Mouse (Mus musculus) C2C12 (cell line): ENCODE measurements around the gene 2310022B05Rik. TPM values are rescaled to one million over a fixed set of nuclear protein-coding genes. Genes with fewer than 3 reads are reported as not detected.
A peak's percentile ranks its signal among the peaks of the same experiment; 100 is the strongest.

Experiments used
- H3K27me3 ChIP-seq: one replicate; pipeline ENCODE4 v1.6.1; 2011; ENCODE audit not compliant: control insufficient read depth, insufficient read depth, insufficient read length
- H3K36me3 ChIP-seq: one replicate; pipeline ENCODE4 v1.6.1; 2011; ENCODE audit not compliant: control insufficient read depth, insufficient read depth
- H3K4me3 ChIP-seq: one replicate; pipeline ENCODE4 v1.5.1; 2011; ENCODE audit warnings: mild to moderate bottlenecking, control low read depth; ENCODE audit not compliant: poor library complexity, insufficient read depth, severe bottlenecking
- H3K79me2 ChIP-seq: one replicate; pipeline ENCODE4 v1.6.1; 2011; ENCODE audit not compliant: control insufficient read depth, insufficient read depth
- H3K79me3 ChIP-seq: one replicate; pipeline ENCODE4 v1.6.1; 2011; ENCODE audit warnings: low read depth, control low read depth
- H3ac ChIP-seq: one replicate; pipeline ENCODE3; 2011; ENCODE audit warnings: low read depth; ENCODE audit not compliant: control insufficient read depth, insufficient read length
- CEBPB ChIP-seq: IDR thresholded peaks from one replicate; pipeline ENCODE4 v1.6.1; 2011; ENCODE audit warnings: low read depth, mild to moderate bottlenecking, control low read depth, moderate library complexity
- CTCF ChIP-seq: IDR thresholded peaks from one replicate; pipeline ENCODE4 v1.5.1; 2011; ENCODE audit not compliant: control insufficient read depth, insufficient read depth, insufficient read length
- FOSL1 ChIP-seq: IDR thresholded peaks from one replicate; pipeline ENCODE4 v1.8.0; 2011; ENCODE audit warnings: mild to moderate bottlenecking, low read length; ENCODE audit not compliant: poor library complexity, insufficient read depth, severe bottlenecking
- MAX ChIP-seq: IDR thresholded peaks from one replicate; pipeline ENCODE4 v1.6.1; 2011; ENCODE audit warnings: mild to moderate bottlenecking, control low read depth
- MYOD1 ChIP-seq: IDR thresholded peaks from one replicate; pipeline ENCODE4 v1.6.1; 2011; ENCODE audit warnings: low read depth; ENCODE audit not compliant: control insufficient read depth, insufficient read length
- MYOG ChIP-seq: IDR thresholded peaks from one replicate; pipeline ENCODE4 v1.6.1; 2011; ENCODE audit not compliant: control insufficient read depth, insufficient read length; ENCODE audit errors: extremely low read depth
- USF1 ChIP-seq: IDR thresholded peaks from one replicate; pipeline ENCODE4 v1.6.1; 2011; ENCODE audit warnings: low read depth, mild to moderate bottlenecking, control low read depth, moderate library complexity
- polyA plus RNA-seq: library from polyadenylated mRNA; unstranded; fragments of >200 nt; fragmentation: generic; extraction: Trizol; gene quantifications from one replicate; pipeline ENCODE4 v1.2.1, GENCODE M21; 2012; ENCODE audit warnings: missing spikeins

Gene 2310022B05Rik
- polyA plus RNA-seq, 1 experiment = 52.1 TPM

- Histone ChIP-seq H3K36me3 (no peaks in the 10 kb centered on the region), H3K79me3 (no peaks in the 10 kb centered on the region), H3K27me3 (no peaks in the 10 kb centered on the region), H3K79me2 (no peaks in the 10 kb centered on the region), H3ac (no peak overlapping the region), H3K4me3 (no peak overlapping the region)
- TF ChIP-seq MYOD1 (no peak), USF1 (no peak), CEBPB (no peak), FOSL1 (no peak), MYOG (no peak), MAX (no peak), CTCF (no peak)
Measured at GRCm38 (mm10) chr8:124630489-124630888, 32.7 kb downstream of the 2310022B05Rik start.

GRCm38 (mm10) chr8:124626251-124626650 lies 36.9 kb downstream of the 2310022B05Rik start:
- no peaks in the 10 kb centered on the region for H3K27me3 ChIP-seq
- H3K36me3 ChIP-seq = no peaks in the 10 kb centered on the region
- no peaks in the 10 kb centered on the region for H3K79me3 ChIP-seq
- H3K4me3 ChIP-seq = no peak overlapping the region
- TF ChIP-seq CTCF = no peak
- TF ChIP-seq MAX = no peak
- no peak for TF ChIP-seq USF1
- no peak for TF ChIP-seq CEBPB
- TF ChIP-seq FOSL1 = no peak
- TF ChIP-seq MYOD1 = no peak
- TF ChIP-seq MYOG = no peak
- H3K79me2 ChIP-seq = no peaks in the 10 kb centered on the region
- H3ac ChIP-seq = no peak overlapping the region

GRCm38 (mm10) chr8:124621255-124621654 lies 41.9 kb downstream of the 2310022B05Rik start:
- Histone ChIP-seq H3K79me3 (no peaks in the 10 kb centered on the region), H3ac (no peak overlapping the region), H3K79me2 (no peaks in the 10 kb centered on the region), H3K4me3 (no peak overlapping the region), H3K36me3 (no peaks in the 10 kb centered on the region), H3K27me3 (peaks cover 5% of the 10 kb centered on the region)
- TF ChIP-seq MAX = no peak
- TF ChIP-seq MYOD1 = no peak
- TF ChIP-seq USF1 = no peak
- TF ChIP-seq CEBPB = no peak
- no peak for TF ChIP-seq CTCF
- TF ChIP-seq MYOG = no peak
- no peak for TF ChIP-seq FOSL1

GRCm38 (mm10) chr8:124618252-124618651 lies 44.9 kb downstream of the 2310022B05Rik start:
- H3K79me2 ChIP-seq = no peaks in the 10 kb centered on the region
- no peaks in the 10 kb centered on the region for H3K79me3 ChIP-seq
- no peak overlapping the region for H3K4me3 ChIP-seq
- H3K36me3 ChIP-seq = no peaks in the 10 kb centered on the region
- no peak for TF ChIP-seq CTCF
- TF ChIP-seq CEBPB = peak; percentile 52
- TF ChIP-seq MAX = no peak
- no peak for TF ChIP-seq USF1
- no peak for TF ChIP-seq MYOD1
- H3K27me3 ChIP-seq = peaks cover 23% of the 10 kb centered on the region
- no peak overlapping the region for H3ac ChIP-seq

- no peaks in the 10 kb centered on the region for H3K36me3 ChIP-seq
- H3ac ChIP-seq = peak overlapping the region; percentile 6
- no peak for TF ChIP-seq CTCF
- TF ChIP-seq FOSL1 = no peak
- TF ChIP-seq MYOG = no peak
- TF ChIP-seq MAX = no peak
- TF ChIP-seq MYOD1 = no peak
- no peak for TF ChIP-seq USF1
- TF ChIP-seq CEBPB = no peak
- no peaks in the 10 kb centered on the region for H3K79me3 ChIP-seq
- H3K4me3 ChIP-seq = no peak overlapping the region
- no peaks in the 10 kb centered on the region for H3K79me2 ChIP-seq
- peaks cover 23% of the 10 kb centered on the region for H3K27me3 ChIP-seq
Measured at GRCm38 (mm10) chr8:124617266-124617869, 45.8 kb downstream of the 2310022B05Rik start.

- H3K79me3 ChIP-seq = no peaks in the 10 kb centered on the region
- TF ChIP-seq CEBPB = no peak
- TF ChIP-seq MAX = no peak
- TF ChIP-seq CTCF = no peak
- no peak for TF ChIP-seq USF1
- no peak for TF ChIP-seq MYOG
- TF ChIP-seq FOSL1 = no peak
- TF ChIP-seq MYOD1 = no peak
- no peak overlapping the region for H3ac ChIP-seq
- H3K79me2 ChIP-seq = no peaks in the 10 kb centered on the region
- H3K27me3 ChIP-seq = peaks cover 48% of the 10 kb centered on the region
- H3K4me3 ChIP-seq = no peak overlapping the region
- H3K36me3 ChIP-seq = no peaks in the 10 kb centered on the region
Measured at GRCm38 (mm10) chr8:124614325-124614724, 48.8 kb downstream of the 2310022B05Rik start.
